Mouse (Mus musculus) embryo, embryonic 11.5 days (tissue): Measurements from ENCODE around the gene Lhb.
"Not testable (repeated sequence)": the region's sequence is repeated elsewhere in the genome, so short reads cannot be mapped to it uniquely, and the experiment has no call there.

Experiments used
- DNase-seq: peaks from one replicate; pipeline ENCODE4 v3.0.0-alpha.2; 2012; ENCODE audit warnings: low read depth, low spot score

Lhb gene

GRCm38 (mm10) chr7:45455932-45456696, 35.5 kb downstream of the Lhb start:
- DNase-seq, result no peak

- DNase-seq, result no peak
Observed at GRCm38 (mm10) chr7:45456721-45457203, 36.1 kb downstream of the Lhb start.

GRCm38 (mm10) chr7:45457204-45458060, 36.8 kb downstream of the Lhb start:
- no peak for DNase-seq

GRCm38 (mm10) chr7:45458748-45459563, 38.3 kb downstream of the Lhb start:
- no peak for DNase-seq

GRCm38 (mm10) chr7:45459564-45460140, 39.0 kb downstream of the Lhb start, which contains the start of gene Ftl1:
Ftl1 (minus strand) TSS chr7:45459884.
- peak; percentile 96 for DNase-seq

- no peak for DNase-seq
Observed at GRCm38 (mm10) chr7:45460377-45460776, 39.8 kb downstream of the Lhb start.

GRCm38 (mm10) chr7:45460860-45461314, 40.3 kb downstream of the Lhb start:
- DNase-seq, result no peak

- DNase-seq, result no peak
Observed at GRCm38 (mm10) chr7:45461326-45461725, 40.7 kb downstream of the Lhb start.

- DNase-seq, result no peak
Observed at GRCm38 (mm10) chr7:45461781-45462180, 41.2 kb downstream of the Lhb start.

GRCm38 (mm10) chr7:45462325-45462724, 41.7 kb downstream of the Lhb start:
- DNase-seq, result no peak

- not testable (repeated sequence) for DNase-seq
Observed at GRCm38 (mm10) chr7:45462868-45463267, 42.2 kb downstream of the Lhb start.

GRCm38 (mm10) chr7:45463987-45464778, 43.6 kb downstream of the Lhb start:
- no peak for DNase-seq

- no peak for DNase-seq
Observed at GRCm38 (mm10) chr7:45465112-45465511, 44.5 kb downstream of the Lhb start.

- no peak for DNase-seq
Observed at GRCm38 (mm10) chr7:45465549-45465948, 44.9 kb downstream of the Lhb start.

GRCm38 (mm10) chr7:45466283-45467089, 45.9 kb downstream of the Lhb start, which contains the start of gene Bax:
Bax (minus strand) TSS chr7:45466898.
- peak; percentile 92 for DNase-seq

- DNase-seq, result no peak
Observed at GRCm38 (mm10) chr7:45467090-45467670, 46.6 kb downstream of the Lhb start.

GRCm38 (mm10) chr7:45470869-45471268, 50.2 kb downstream of the Lhb start:
- no peak for DNase-seq
